Comparison of ENCODE assay signal across 9 mouse cellular contexts in the genomic region with DNA sequence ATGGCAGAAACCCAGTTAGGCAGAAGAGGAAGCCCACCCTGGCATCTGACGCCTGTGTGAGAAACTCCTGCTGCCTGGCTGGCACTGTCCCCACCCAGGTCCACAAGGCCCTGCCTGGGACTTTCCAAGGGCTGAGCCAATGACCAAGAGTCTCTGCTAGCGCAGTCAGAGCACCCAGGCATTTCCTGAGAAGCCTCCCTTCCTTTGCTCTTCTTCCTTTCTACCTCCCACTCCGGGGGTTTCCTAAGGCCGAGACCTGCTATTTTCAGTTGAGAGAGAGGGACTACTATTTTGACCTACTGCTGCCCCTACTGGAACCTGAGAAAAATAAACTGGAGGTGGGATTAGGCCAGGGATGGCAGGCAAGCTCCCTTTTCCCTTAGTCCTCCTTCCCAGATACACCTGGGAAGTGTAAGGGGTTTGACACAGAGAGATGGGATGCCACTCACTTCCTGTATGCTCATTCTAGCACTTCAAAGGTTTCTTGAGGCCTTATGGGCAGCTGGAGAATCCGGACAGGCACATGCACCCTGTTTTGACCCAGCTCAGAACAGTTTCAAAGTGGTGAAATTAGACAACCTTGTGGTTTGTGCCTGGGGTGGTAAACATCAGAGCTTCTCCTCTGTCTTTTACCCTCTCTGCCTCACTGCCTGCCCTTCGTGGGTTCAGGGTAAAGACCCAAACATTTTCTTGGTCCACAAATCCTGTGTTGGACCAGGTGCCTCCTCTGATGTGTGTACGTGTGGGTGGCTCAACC. TPM values are rescaled to one million over a fixed set of nuclear protein-coding genes. Genes with fewer than 3 reads are reported as not detected.
A peak's percentile ranks its signal among the peaks of the same experiment; 100 is the strongest.
DNase-seq lines count a peak whose midpoint lies in the region; ATAC-seq and TF ChIP-seq lines count a peak whose summit lies in the region.
"Had no signal": no experiment of that assay in that cellular context is flagged by ENCODE, and none has a peak within 500 bp of the region (broad histone marks: within the 10 kb centered on the region; RNA-seq: fewer than 3 reads in every experiment).

No protein-coding gene starts in this region.

- no peaks in the 10 kb centered on the region for H3K9me3 ChIP-seq in E14TG2a.4 (ENCODE audit: low read length)
- H3K9me3 ChIP-seq in liver, embryonic 14.5 days (ENCODE audit: control insufficient read depth, low read length) = no peaks in the 10 kb centered on the region

- no peak overlapping the region for H3K4me3 ChIP-seq in E14TG2a.4 (replicated peaks; ENCODE audit: low read length)
- H3K4me3 ChIP-seq in liver, embryonic 14.5 days (ENCODE audit: insufficient read depth in 1 of 2, low read depth in 2 of 2, low read length in 2 of 2) = no peak overlapping the region

- TF ChIP-seq EP300 in liver, embryonic 14.5 days (IDR thresholded peaks at IDR 0.05; ENCODE audit: low read depth) = no peak

- peak; percentile 64 to 81 for DNase-seq in adrenal gland, adult (ENCODE audit: inconsistent age in 2 of 2, low spot score in 1 of 2)
- no peak for DNase-seq in adrenal gland, postnatal 4 days (ENCODE audit: low spot score in 2 of 2)
- DNase-seq in cerebellum, postnatal 36 days = peak; percentile 54 to 55
- peak in 1 of 3 experiments; percentile 58 for DNase-seq in liver, embryonic 14.5 days (ENCODE audit: low read depth in 3 of 3, low spot score in 3 of 3)
- peak; percentile 51 to 54 for DNase-seq in spleen, adult 18-20 months
- DNase-seq in thymus, postnatal 14 days = no peak

- peaks cover 38% of the 10 kb centered on the region for H3K4me1 ChIP-seq in E14TG2a.4 (replicated peaks; ENCODE audit: low read depth, low read length)
- H3K4me1 ChIP-seq in liver, embryonic 14.5 days (replicated peaks; ENCODE audit: control insufficient read depth in 2 of 2, insufficient read depth in 2 of 2, low read length in 1 of 2) = peaks cover 9 to 35% of the 10 kb centered on the region in 2 experiments

- peak; percentile 80 to 92 for ATAC-seq in hematopoietic stem cell, adult 5-6 weeks (replicated peaks in 1 of 2; ENCODE audit: insufficient read depth in 1 of 2, low FRiP score in 2 of 2, low TSS enrichment in 1 of 2, low read depth in 1 of 2, poor library complexity in 2 of 2, severe bottlenecking in 2 of 2)
- ATAC-seq in liver, embryonic 14.5 days (ENCODE audit: insufficient read depth) = peak; percentile 40; the same call in 1 of the 2 replicates

- no peaks in the 10 kb centered on the region for H3K27me3 ChIP-seq in E14TG2a.4 (ENCODE audit: insufficient read depth, low read length)
- no peaks in the 10 kb centered on the region for H3K27me3 ChIP-seq in liver, embryonic 14.5 days (ENCODE audit: control insufficient read depth, insufficient read depth, low read length)

- H3K4me2 ChIP-seq in liver, embryonic 14.5 days (ENCODE audit: low read depth) = peak overlapping the region; percentile 30

- TF ChIP-seq CTCF in E14TG2a.4 (conservative IDR thresholded peaks at IDR 0.05; ENCODE audit: low read length) = peak; percentile 19; the same call in 1 of the 2 replicates
- peak; percentile 38; the same call in 1 of the 2 replicates for TF ChIP-seq CTCF in liver, embryonic 14.5 days (IDR thresholded peaks at IDR 0.05; ENCODE audit: low read depth)

- 23% methylated on average over 7 of the region's 7 CpGs for WGBS in liver, embryonic 14.5 days (ENCODE audit: insufficient replicate concordance)

- no peak overlapping the region for H3K9ac ChIP-seq in liver, embryonic 14.5 days (replicated peaks)

- H3K36me3 ChIP-seq in E14TG2a.4 (ENCODE audit: insufficient read depth, low read length) = no peaks in the 10 kb centered on the region
- H3K36me3 ChIP-seq in liver, embryonic 14.5 days (replicated peaks; ENCODE audit: control insufficient read depth, insufficient read depth, low read depth) = no peaks in the 10 kb centered on the region

- no peak overlapping the region for H3K27ac ChIP-seq in liver, embryonic 14.5 days

RNA-seq across cellular contexts. Expression of a gene that starts 9.3 kb away (rescaled TPM):
- not detected for total RNA-seq in adrenal gland, postnatal 4 days (2021)
- total RNA-seq in hematopoietic stem cell, adult 5-6 weeks (2017) = not detected in 2 replicates
- polyA plus RNA-seq in liver, embryonic 14.5 days (2012; rRNA removed) = 0.01 TPM in 1 of 2 replicates, not detected in the other
- polyA plus RNA-seq in liver, embryonic 14.5 days (2014; fragmentation: Nextera tagmentation; extraction: Ambion mirVana) = not detected in 2 replicates
- polyA plus RNA-seq: C2C12 had no signal

RNA-seq across cellular contexts. Expression of a gene that starts 13.2 kb away (rescaled TPM):
- 100 to 1,000 TPM; 120 to 121 TPM for total RNA-seq in adrenal gland, postnatal 4 days (2021)
- total RNA-seq in hematopoietic stem cell, adult 5-6 weeks (2017) = 118 and 129 TPM in 2 replicates
- 19.6 and 36.1 TPM in 2 replicates for polyA plus RNA-seq in liver, embryonic 14.5 days (2012; rRNA removed)
- 78.3 and 80.5 TPM in 2 replicates for polyA plus RNA-seq in liver, embryonic 14.5 days (2014; fragmentation: Nextera tagmentation; extraction: Ambion mirVana)

RNA-seq across cellular contexts. Expression of a gene that starts 24.5 kb away (rescaled TPM):
- 10 to 100 TPM; 27.3 to 28.4 TPM for total RNA-seq in adrenal gland, postnatal 4 days (2021)
- total RNA-seq in hematopoietic stem cell, adult 5-6 weeks (2017) = 1.3 and 6.0 TPM in 2 replicates
- polyA plus RNA-seq in liver, embryonic 14.5 days (2012; rRNA removed) = 4.4 and 5.3 TPM in 2 replicates
- polyA plus RNA-seq in liver, embryonic 14.5 days (2014; fragmentation: Nextera tagmentation; extraction: Ambion mirVana) = 6.5 and 6.8 TPM in 2 replicates

RNA-seq across cellular contexts. Expression of a gene that starts 36.5 kb away (rescaled TPM):
- 100 to 1,000 TPM; 120 to 131 TPM for total RNA-seq in adrenal gland, postnatal 4 days (2021)
- total RNA-seq in hematopoietic stem cell, adult 5-6 weeks (2017) = 36.9 and 43.1 TPM in 2 replicates
- 12.5 and 13.9 TPM in 2 replicates for polyA plus RNA-seq in liver, embryonic 14.5 days (2012; rRNA removed)
- 20.0 and 23.7 TPM in 2 replicates for polyA plus RNA-seq in liver, embryonic 14.5 days (2014; fragmentation: Nextera tagmentation; extraction: Ambion mirVana)

Comparison
In these comparisons a context has a peak if more than half of its experiments do, and no peak if none do; other contexts are left out.
1. DNase-seq: peak in adrenal gland, adult (2 of 2), cerebellum, postnatal 36 days (2 of 2) and spleen, adult 18-20 months (2 of 2); none in adrenal gland, postnatal 4 days (0 of 2) and thymus, postnatal 14 days (single experiment).